Mouse (Mus musculus): ENCODE measurements around the gene Adipor1. TPM values are rescaled to one million over a fixed set of nuclear protein-coding genes. Genes with fewer than 3 reads are reported as not detected.

Adipor1 gene
- polyA plus RNA-seq, 1 experiment from 2014 or later, result 63.9 TPM

- Histone ChIP-seq H3K27ac (ENCODE audit: low read length) (no peak overlapping the region), H3K4me3 (replicated peaks; ENCODE audit: low read length) (no peak overlapping the region), H3K9me3 (ENCODE audit: control insufficient read depth, low read length) (no peaks in the 10 kb centered on the region), H3K9ac (replicated peaks; ENCODE audit: low read depth, low read length) (no peak overlapping the region), H3K27me3 (replicated peaks; ENCODE audit: control insufficient read depth, insufficient read depth, low read length) (no peaks in the 10 kb centered on the region), H3K4me2 (ENCODE audit: low read length) (no peak overlapping the region), H3K4me1 (replicated peaks; ENCODE audit: control insufficient read depth, insufficient read depth, low read length) (no peaks in the 10 kb centered on the region), H3K36me3 (ENCODE audit: control insufficient read depth, insufficient read depth) (no peaks in the 10 kb centered on the region)
- WGBS, result 62% methylated on average over 5 of the region's 5 CpGs
- no peak for ATAC-seq
These were observed 21.4 kb upstream of the Adipor1 start for GRCm38 (mm10) chr1:134393827-134394226.

DNA sequence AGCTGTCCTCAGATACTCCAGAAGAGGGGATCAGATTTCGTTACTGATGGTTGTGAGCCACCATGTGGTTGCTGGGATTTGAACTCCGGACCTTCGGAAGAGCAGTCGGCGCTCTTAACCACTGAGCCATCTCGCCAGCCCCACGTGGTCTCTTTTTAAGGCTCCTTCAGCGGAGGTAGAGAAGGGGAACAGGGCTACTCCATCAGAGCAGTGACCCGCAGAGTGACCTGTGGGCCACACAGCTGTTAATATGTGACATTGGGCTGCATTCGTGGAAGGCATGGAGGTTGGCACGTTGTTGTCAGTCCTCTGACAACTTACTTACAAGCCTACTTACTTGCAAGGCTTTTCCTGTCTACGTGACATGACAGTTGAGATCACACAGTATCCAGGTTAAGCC lies 17.0 kb upstream of the Adipor1 start:
- H3K27ac ChIP-seq (ENCODE audit: low read length), result no peak overlapping the region
- no peak for ATAC-seq
- 90% methylated on average over 12 of the region's 12 CpGs for WGBS
- H3K27me3 ChIP-seq (replicated peaks; ENCODE audit: control insufficient read depth, insufficient read depth, low read length), result no peaks in the 10 kb centered on the region
- no peaks in the 10 kb centered on the region; the same call in 1 of the 2 replicates for H3K9me3 ChIP-seq (ENCODE audit: control insufficient read depth, low read length)
- H3K4me3 ChIP-seq (replicated peaks; ENCODE audit: low read length), result no peak overlapping the region
- H3K4me2 ChIP-seq (ENCODE audit: low read length), result no peak overlapping the region
- no peaks in the 10 kb centered on the region for H3K4me1 ChIP-seq (replicated peaks; ENCODE audit: control insufficient read depth, insufficient read depth, low read length)
- no peaks in the 10 kb centered on the region for H3K36me3 ChIP-seq (ENCODE audit: control insufficient read depth, insufficient read depth)
- H3K9ac ChIP-seq (replicated peaks; ENCODE audit: low read depth, low read length), result no peak overlapping the region

DNA sequence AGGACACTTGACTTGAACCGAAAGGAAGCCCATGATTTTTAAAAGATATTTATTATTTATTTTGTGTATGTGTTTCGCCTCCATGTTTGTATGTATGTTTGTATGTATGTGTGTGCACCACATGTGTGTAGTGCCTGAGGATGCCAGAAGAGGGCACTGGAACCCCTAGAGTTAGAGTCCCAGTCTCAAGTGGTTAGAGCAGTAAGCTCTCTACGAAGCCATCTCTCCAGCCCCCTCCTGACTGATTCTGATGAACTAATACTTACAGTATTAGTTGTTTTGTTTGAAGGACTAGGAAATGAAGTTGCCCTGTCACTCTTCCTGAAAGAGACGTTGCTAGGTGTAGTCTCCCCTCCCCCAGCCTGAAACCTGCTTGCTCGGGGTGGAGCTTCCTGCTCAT lies 15.4 kb upstream of the Adipor1 start:
- H3K9me3 ChIP-seq (ENCODE audit: control insufficient read depth, low read length), result no peaks in the 10 kb centered on the region; the same call in 1 of the 2 replicates
- no peaks in the 10 kb centered on the region for H3K27me3 ChIP-seq (replicated peaks; ENCODE audit: control insufficient read depth, insufficient read depth, low read length)
- no peak overlapping the region for H3K4me2 ChIP-seq (ENCODE audit: low read length)
- H3K9ac ChIP-seq (replicated peaks; ENCODE audit: low read depth, low read length), result no peak overlapping the region
- no peak overlapping the region for H3K4me3 ChIP-seq (replicated peaks; ENCODE audit: low read length)
- no peaks in the 10 kb centered on the region for H3K36me3 ChIP-seq (ENCODE audit: control insufficient read depth, insufficient read depth)
- H3K27ac ChIP-seq (ENCODE audit: low read length), result no peak overlapping the region
- 56% methylated on average over 5 of the region's 5 CpGs for WGBS
- ATAC-seq, result no peak
- no peaks in the 10 kb centered on the region for H3K4me1 ChIP-seq (replicated peaks; ENCODE audit: control insufficient read depth, insufficient read depth, low read length)

- no peaks in the 10 kb centered on the region for H3K27me3 ChIP-seq (replicated peaks; ENCODE audit: control insufficient read depth, insufficient read depth, low read length)
- H3K4me2 ChIP-seq (ENCODE audit: low read length), result peak within 1 kb of the TSS; percentile 86
- peak within 1 kb of the TSS; percentile 91 for H3K4me3 ChIP-seq (replicated peaks; ENCODE audit: low read length)
- 0 out of 2 replicates have a peak within 1 kb of the TSS, but pooled peaks have one; percentile 28 for H3K27ac ChIP-seq (ENCODE audit: low read length)
- H3K36me3 ChIP-seq (ENCODE audit: control insufficient read depth, insufficient read depth), result no peaks in the 10 kb centered on the region; the same call in 1 of the 2 replicates
- H3K9me3 ChIP-seq (ENCODE audit: control insufficient read depth, low read length), result no peaks in the 10 kb centered on the region
- peak; percentile 97 for ATAC-seq
- H3K4me1 ChIP-seq (replicated peaks; ENCODE audit: control insufficient read depth, insufficient read depth, low read length), result peaks cover 12% of the 10 kb centered on the region
- H3K9ac ChIP-seq (replicated peaks; ENCODE audit: low read depth, low read length), result peak within 1 kb of the TSS; percentile 83
- 1% methylated on average over 43 of the region's 43 CpGs for WGBS
These were observed 9.4 kb upstream of the Adipor1 start, which contains the start of gene Cyb5r1 for GRCm38 (mm10) chr1:134405509-134406413. Gene Cyb5r1, plus strand, starts transcription at chr1:134405559.

DNA sequence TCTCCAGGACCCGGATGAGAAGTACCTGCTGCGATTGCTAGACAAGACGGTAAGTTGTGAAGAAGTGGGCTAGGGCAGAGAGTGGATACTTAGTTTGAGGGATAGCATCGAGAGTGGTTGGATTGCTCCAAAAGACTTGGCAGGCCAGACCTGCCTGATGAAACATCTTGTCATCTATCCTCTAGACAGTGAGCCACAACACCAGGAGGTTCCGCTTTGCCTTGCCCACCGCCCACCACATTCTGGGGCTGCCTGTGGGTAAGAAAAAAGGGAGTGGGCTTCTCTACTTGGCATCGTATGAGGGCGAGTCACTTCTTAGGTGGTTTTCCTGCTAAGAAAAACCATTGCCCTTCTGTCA lies 8.8 kb upstream of the Adipor1 start:
- Histone ChIP-seq H3K27me3 (replicated peaks; ENCODE audit: control insufficient read depth, insufficient read depth, low read length) (no peaks in the 10 kb centered on the region), H3K9me3 (ENCODE audit: control insufficient read depth, low read length) (no peaks in the 10 kb centered on the region), H3K4me3 (replicated peaks; ENCODE audit: low read length) (peak overlapping the region; percentile 91), H3K4me2 (ENCODE audit: low read length) (peak overlapping the region; percentile 86), H3K9ac (replicated peaks; ENCODE audit: low read depth, low read length) (peak overlapping the region; percentile 83), H3K27ac (ENCODE audit: low read length) (no peak overlapping the region), H3K4me1 (replicated peaks; ENCODE audit: control insufficient read depth, insufficient read depth, low read length) (peaks cover 12% of the 10 kb centered on the region), H3K36me3 (ENCODE audit: control insufficient read depth, insufficient read depth) (no peaks in the 10 kb centered on the region; the same call in 1 of the 2 replicates)
- no peak; the same call in 1 of the 2 replicates for ATAC-seq
- WGBS, result 26% methylated on average over 8 of the region's 8 CpGs

DNA sequence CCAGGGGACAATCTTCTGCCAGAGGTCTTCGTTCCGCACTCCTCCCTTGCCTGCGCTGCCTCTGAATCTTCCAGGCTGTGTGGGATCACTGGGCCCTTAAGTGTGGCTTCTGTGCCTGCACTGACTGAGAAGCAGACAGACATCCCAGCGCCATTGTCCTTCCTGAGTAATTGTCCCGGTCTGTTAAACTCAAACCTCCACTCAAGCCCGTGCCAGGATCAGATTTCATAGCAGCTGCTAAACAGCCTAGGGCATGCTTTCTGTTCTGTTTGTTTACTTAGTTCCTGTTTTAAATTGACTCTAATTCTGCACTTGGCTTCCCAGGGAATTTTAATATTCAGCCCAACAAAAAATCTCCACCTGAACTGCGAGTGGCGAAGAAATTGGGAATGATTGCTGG lies 7.1 kb upstream of the Adipor1 start:
- no peak for ATAC-seq
- no peak overlapping the region for H3K9ac ChIP-seq (replicated peaks; ENCODE audit: low read depth, low read length)
- no peaks in the 10 kb centered on the region for H3K27me3 ChIP-seq (replicated peaks; ENCODE audit: control insufficient read depth, insufficient read depth, low read length)
- H3K36me3 ChIP-seq (ENCODE audit: control insufficient read depth, insufficient read depth), result no peaks in the 10 kb centered on the region; the same call in 1 of the 2 replicates
- H3K4me3 ChIP-seq (replicated peaks; ENCODE audit: low read length), result no peak overlapping the region
- H3K9me3 ChIP-seq (ENCODE audit: control insufficient read depth, low read length), result no peaks in the 10 kb centered on the region
- no peak overlapping the region for H3K27ac ChIP-seq (ENCODE audit: low read length)
- no peak overlapping the region for H3K4me2 ChIP-seq (ENCODE audit: low read length)
- peaks cover 12% of the 10 kb centered on the region for H3K4me1 ChIP-seq (replicated peaks; ENCODE audit: control insufficient read depth, insufficient read depth, low read length)
- 83% methylated on average over 8 of the region's 8 CpGs for WGBS

DNA sequence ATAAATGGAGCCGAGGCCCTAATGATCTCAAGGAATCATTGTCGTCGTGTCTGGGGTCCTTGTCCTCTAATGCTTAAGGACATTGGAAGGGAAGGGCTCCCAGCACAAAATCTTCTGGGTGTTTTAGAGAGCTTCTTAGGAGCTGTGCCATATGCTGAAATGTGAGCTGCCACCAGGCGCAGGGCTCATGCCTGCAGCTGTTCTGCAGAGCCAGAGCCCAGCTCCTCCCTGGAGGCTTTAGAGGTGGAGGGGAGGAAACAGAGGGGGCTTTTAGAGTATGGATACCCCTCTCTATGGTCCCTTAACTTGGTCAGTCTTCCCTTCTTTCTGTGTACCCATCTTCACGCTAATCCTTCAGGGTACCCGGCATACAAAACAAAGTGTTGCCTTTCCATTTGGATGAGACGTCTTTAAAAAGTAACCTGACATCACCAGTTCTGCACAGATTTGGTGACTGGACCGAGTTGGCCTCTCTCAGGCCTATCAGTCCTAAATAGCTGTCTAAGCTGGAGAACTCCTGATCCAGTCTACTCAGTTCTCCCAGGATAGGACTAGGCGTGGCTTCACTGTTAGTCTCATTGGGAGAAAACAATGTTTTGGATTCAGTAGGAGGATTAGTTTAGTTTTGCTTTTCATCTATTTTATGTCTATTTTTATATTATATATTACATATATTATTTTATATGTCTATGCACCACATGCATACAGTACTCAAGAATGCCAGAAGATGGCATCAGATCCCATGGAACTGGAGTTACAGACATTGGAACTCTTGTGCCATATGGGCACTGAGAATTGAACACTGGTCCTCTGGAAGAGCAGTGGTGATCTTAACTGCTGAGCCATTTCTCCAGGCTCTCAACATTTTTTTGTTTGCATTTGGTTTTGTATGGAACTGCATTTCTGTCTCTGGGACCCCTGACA lies 3.2 kb upstream of the Adipor1 start:
- Histone ChIP-seq H3K27ac (ENCODE audit: low read length) (no peak overlapping the region), H3K27me3 (replicated peaks; ENCODE audit: control insufficient read depth, insufficient read depth, low read length) (no peaks in the 10 kb centered on the region), H3K9me3 (ENCODE audit: control insufficient read depth, low read length) (no peaks in the 10 kb centered on the region), H3K4me1 (replicated peaks; ENCODE audit: control insufficient read depth, insufficient read depth, low read length) (peaks cover 21% of the 10 kb centered on the region), H3K36me3 (ENCODE audit: control insufficient read depth, insufficient read depth) (no peaks in the 10 kb centered on the region; the same call in 1 of the 2 replicates), H3K4me3 (replicated peaks; ENCODE audit: low read length) (no peak overlapping the region), H3K4me2 (ENCODE audit: low read length) (no peak overlapping the region), H3K9ac (replicated peaks; ENCODE audit: low read depth, low read length) (no peak overlapping the region)
- no peak for ATAC-seq
- WGBS, result 94% methylated on average over 9 of the region's 9 CpGs

DNA sequence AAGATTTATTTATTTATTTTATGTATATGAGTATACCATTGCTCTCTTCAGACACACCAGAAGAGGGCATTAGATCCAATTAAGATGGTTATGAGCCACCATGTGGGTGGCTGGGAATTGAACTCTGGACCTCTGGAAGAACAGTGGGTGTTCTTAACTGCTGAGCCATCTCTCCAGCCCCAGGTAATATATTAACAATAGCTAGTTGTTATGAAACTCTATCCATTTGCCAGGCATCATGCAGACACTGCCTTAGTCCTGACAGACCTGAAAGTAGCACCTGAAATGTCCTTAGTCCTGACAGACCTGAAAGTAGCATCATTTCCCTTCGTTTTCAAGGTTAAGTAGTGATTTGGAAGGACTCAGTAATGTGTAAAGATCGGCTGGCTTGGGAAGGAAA lies 1.1 kb upstream of the Adipor1 start:
- Histone ChIP-seq H3K9me3 (ENCODE audit: control insufficient read depth, low read length) (no peaks in the 10 kb centered on the region), H3K27ac (ENCODE audit: low read length) (no peak overlapping the region), H3K4me3 (replicated peaks; ENCODE audit: low read length) (no peak overlapping the region), H3K27me3 (replicated peaks; ENCODE audit: control insufficient read depth, insufficient read depth, low read length) (no peaks in the 10 kb centered on the region), H3K9ac (replicated peaks; ENCODE audit: low read depth, low read length) (no peak overlapping the region), H3K36me3 (ENCODE audit: control insufficient read depth, insufficient read depth) (no peaks in the 10 kb centered on the region; the same call in 1 of the 2 replicates), H3K4me1 (replicated peaks; ENCODE audit: control insufficient read depth, insufficient read depth, low read length) (peaks cover 36% of the 10 kb centered on the region), H3K4me2 (ENCODE audit: low read length) (no peak overlapping the region)
- no peak for ATAC-seq
- 44% methylated on average over 2 of the region's 2 CpGs for WGBS
